Mouse (Mus musculus): ENCODE measurements around the gene Slc19a3. TPM values are rescaled to one million over a fixed set of nuclear protein-coding genes. Genes with fewer than 3 reads are reported as not detected.

Slc19a3 gene
- total and polyA plus RNA-seq, 3 experiments, result not detected

DNA sequence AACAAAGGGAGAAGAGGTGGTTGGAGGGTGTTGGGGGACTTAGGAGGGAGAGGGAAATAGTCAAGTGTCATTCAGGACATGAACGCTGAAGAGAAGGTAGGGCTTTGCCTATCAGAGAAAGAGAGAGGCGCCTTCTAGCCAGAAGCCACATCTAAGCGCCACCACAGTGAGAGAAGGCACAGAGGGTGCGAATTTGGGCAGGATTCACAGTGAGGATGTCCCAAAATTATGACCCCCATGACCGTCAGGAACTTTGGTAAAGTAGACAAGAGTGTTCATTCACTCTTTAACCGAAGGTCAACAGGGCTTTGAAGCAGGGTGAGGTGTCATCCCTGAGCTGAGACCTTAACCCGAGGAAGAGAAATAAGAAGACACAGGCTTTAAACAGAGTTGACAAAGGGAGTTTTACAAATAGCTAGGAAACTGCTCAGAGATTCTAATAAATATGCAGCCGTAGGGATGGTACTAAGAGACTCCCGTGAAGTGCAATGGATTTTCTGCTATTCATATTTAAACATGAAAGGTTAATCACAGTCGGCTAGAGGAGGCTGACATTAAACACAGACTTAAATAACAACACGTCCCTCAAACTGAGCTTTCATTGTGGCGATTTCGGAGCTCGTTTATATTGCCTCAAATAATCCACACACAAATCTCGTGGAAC, 37.4 kb upstream of the Slc19a3 start:
- Histone ChIP-seq H3K9ac (ENCODE audit: control insufficient read depth, low read depth, low read length, poor library complexity, severe bottlenecking) (no peak overlapping the region), H3K36me3 (ENCODE audit: control insufficient read depth in 1 of 2, insufficient read depth in 2 of 2, low read length in 2 of 2) (no peaks in the 10 kb centered on the region), H3K79me2 (ENCODE audit: control insufficient read depth, insufficient read depth, low read length, poor library complexity) (no peaks in the 10 kb centered on the region), H3K4me3 (ENCODE audit: control insufficient read depth in 1 of 2, insufficient read depth in 1 of 2, low read depth in 2 of 2, low read length in 2 of 2) (no peak overlapping the region), H3K4me1 (ENCODE audit: control insufficient read depth in 1 of 2, insufficient read depth in 2 of 2, low read length in 2 of 2) (no peaks in the 10 kb centered on the region), H3K9me3 (replicated peaks; ENCODE audit: insufficient read depth, low read length) (no peaks in the 10 kb centered on the region), H3K27me3 (ENCODE audit: control insufficient read depth in 1 of 2, insufficient read depth in 2 of 2, low read length in 2 of 2) (no peaks in the 10 kb centered on the region; a peak in 1 of 4 replicates), H3K27ac (ENCODE audit: control insufficient read depth, low read depth, low read length) (no peak overlapping the region)
- DNase-seq (ENCODE audit: low read depth, low spot score), result no peak
- TF ChIP-seq BHLHE40 (IDR thresholded peaks at IDR 0.05; ENCODE audit: borderline replicate concordance, low read depth, low read length) (no peak), MAX (IDR thresholded peaks at IDR 0.05; ENCODE audit: low read length) (no peak), JUND (IDR thresholded peaks at IDR 0.05; ENCODE audit: low read depth, low read length) (no peak), POLR2AphosphoS5 (IDR thresholded peaks at IDR 0.05; ENCODE audit: borderline replicate concordance, low read depth, low read length) (no peak), MAFK (IDR thresholded peaks at IDR 0.05; ENCODE audit: borderline replicate concordance, low read depth, low read length) (no peak), RCOR1 (IDR thresholded peaks at IDR 0.05; ENCODE audit: low read depth, low read length) (no peak), TCF12 (IDR thresholded peaks at IDR 0.05; ENCODE audit: low read depth, low read length) (no peak), CHD1 (IDR thresholded peaks at IDR 0.05; ENCODE audit: low read depth, low read length) (no peak), ELF1 (IDR thresholded peaks at IDR 0.05; ENCODE audit: low read depth, low read length) (no peak), E2F4 (IDR thresholded peaks at IDR 0.05; ENCODE audit: borderline replicate concordance, low read depth, low read length) (no peak), POLR2A (IDR thresholded peaks at IDR 0.05; ENCODE audit: control insufficient read depth in 1 of 2, insufficient read depth in 1 of 2, low read depth in 1 of 2, low read length in 2 of 2, poor library complexity in 1 of 2) (no peak)

DNA sequence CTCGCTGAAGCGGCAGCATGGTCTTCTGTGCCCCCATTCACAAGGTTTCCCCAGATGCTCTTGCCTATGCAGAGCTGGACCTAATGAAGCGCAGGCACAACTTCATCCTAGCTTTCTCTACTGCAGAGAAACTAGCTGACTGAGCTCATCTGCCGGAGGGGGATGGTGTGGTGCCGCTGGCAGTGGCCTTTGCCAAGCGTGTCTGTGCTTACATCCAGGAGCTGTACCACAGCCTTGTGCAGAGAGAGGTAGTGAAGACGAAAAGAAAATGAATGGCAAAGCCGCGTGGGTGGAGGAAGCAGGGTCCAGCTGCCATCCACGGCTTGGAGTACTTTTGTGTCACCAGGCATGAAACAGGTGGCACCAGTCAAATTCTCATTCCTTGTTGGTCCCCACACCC, 29.0 kb upstream of the Slc19a3 start:
- no peak for DNase-seq (ENCODE audit: low read depth, low spot score)
- H3K9me3 ChIP-seq (replicated peaks; ENCODE audit: insufficient read depth, low read length), result no peaks in the 10 kb centered on the region
- no peaks in the 10 kb centered on the region for H3K36me3 ChIP-seq (ENCODE audit: control insufficient read depth in 1 of 2, insufficient read depth in 2 of 2, low read length in 2 of 2)
- TF ChIP-seq CTCF (IDR thresholded peaks at IDR 0.05 in 2 of 3, conservative IDR thresholded peaks at IDR 0.05 in 1 of 3; ENCODE audit: control insufficient read depth in 1 of 3, insufficient read depth in 1 of 3, low read depth in 2 of 3, low read length in 3 of 3, poor library complexity in 1 of 3, severe bottlenecking in 1 of 3) (no peak), RCOR1 (IDR thresholded peaks at IDR 0.05; ENCODE audit: low read depth, low read length) (no peak), USF2 (IDR thresholded peaks at IDR 0.05; ENCODE audit: borderline replicate concordance in 1 of 2, insufficient read depth in 1 of 2, low read depth in 1 of 2, low read length in 2 of 2) (no peak), POLR2AphosphoS5 (IDR thresholded peaks at IDR 0.05; ENCODE audit: borderline replicate concordance, low read depth, low read length) (no peak), BHLHE40 (IDR thresholded peaks at IDR 0.05; ENCODE audit: borderline replicate concordance, low read depth, low read length) (no peak), KAT2A (conservative IDR thresholded peaks at IDR 0.05; ENCODE audit: low read depth, low read length) (no peak), GABPA (IDR thresholded peaks at IDR 0.05; ENCODE audit: low read depth, low read length) (no peak), TCF12 (IDR thresholded peaks at IDR 0.05; ENCODE audit: low read depth, low read length) (no peak), TAL1 (IDR thresholded peaks at IDR 0.05; ENCODE audit: low read length) (no peak), POLR2A (IDR thresholded peaks at IDR 0.05; ENCODE audit: control insufficient read depth in 1 of 2, insufficient read depth in 1 of 2, low read depth in 1 of 2, low read length in 2 of 2, poor library complexity in 1 of 2) (no peak), CHD2 (IDR thresholded peaks at IDR 0.05; ENCODE audit: low read length) (no peak), NELFE (IDR thresholded peaks at IDR 0.05; ENCODE audit: low read depth, low read length) (no peak)
- no peaks in the 10 kb centered on the region for H3K4me1 ChIP-seq (ENCODE audit: control insufficient read depth in 1 of 2, insufficient read depth in 2 of 2, low read length in 2 of 2)
- H3K79me2 ChIP-seq (ENCODE audit: control insufficient read depth, insufficient read depth, low read length, poor library complexity), result no peaks in the 10 kb centered on the region
- no peak overlapping the region for H3K27ac ChIP-seq (ENCODE audit: control insufficient read depth, low read depth, low read length)
- H3K4me3 ChIP-seq (ENCODE audit: control insufficient read depth in 1 of 2, insufficient read depth in 1 of 2, low read depth in 2 of 2, low read length in 2 of 2), result no peak overlapping the region
- no peaks in the 10 kb centered on the region; a peak in 1 of 4 replicates for H3K27me3 ChIP-seq (ENCODE audit: control insufficient read depth in 1 of 2, insufficient read depth in 2 of 2, low read length in 2 of 2)
- no peak overlapping the region for H3K9ac ChIP-seq (ENCODE audit: control insufficient read depth, low read depth, low read length, poor library complexity, severe bottlenecking)

Data from MEL (cell line).